22 mouse cellular contexts compared by ENCODE assay signal in the genomic region with DNA sequence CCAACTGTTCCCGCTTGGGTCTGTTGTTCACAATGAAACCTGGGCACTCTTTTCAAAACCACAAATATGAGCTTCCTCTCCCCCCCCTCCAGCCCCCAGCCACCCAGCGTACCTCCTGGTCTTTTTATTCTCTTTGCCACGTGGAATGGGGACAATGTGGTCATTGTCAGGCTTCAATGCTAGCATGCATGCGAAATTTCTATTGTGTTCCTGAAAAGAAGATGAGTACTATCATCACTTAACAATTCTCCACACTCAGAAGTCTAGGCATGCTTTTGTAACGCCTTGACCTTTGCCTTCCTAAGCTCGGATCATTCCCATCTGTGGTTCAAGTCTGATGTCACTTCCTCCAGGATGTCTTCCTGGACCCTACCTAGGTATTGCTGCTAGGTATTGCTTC.
"Had no signal": no experiment of that assay in that cellular context is flagged by ENCODE, and none has a peak within 500 bp of the region (broad histone marks: within the 10 kb centered on the region; RNA-seq: fewer than 3 reads in every experiment).

No protein-coding gene starts in this region.

- H3K27ac ChIP-seq: heart, adult 2 months; heart, embryonic 13.5 days; heart, embryonic 15.5 days; hindbrain, embryonic 13.5 days; hindbrain, embryonic 15.5 days; hindbrain, postnatal 0 days; limb, embryonic 13.5 days; limb, embryonic 15.5 days; liver, embryonic 12.5 days; liver, embryonic 14.5 days had no signal

- DNase-seq: gastrocnemius, postnatal 14 days; gastrocnemius, postnatal 36 days; heart, adult 11 months; heart, adult 2 months; heart, postnatal 14 days; heart, postnatal 36 days; kidney, adult 11 months; kidney, adult 2 months; kidney, adult 9 months; kidney, postnatal 10 days; kidney, postnatal 25 days; kidney, postnatal 4 days; left cerebral cortex, postnatal 4 days had no signal

- H3K4me3 ChIP-seq: heart, adult 2 months; heart, embryonic 13.5 days; heart, embryonic 15.5 days; hindbrain, embryonic 13.5 days; hindbrain, embryonic 15.5 days; limb, embryonic 13.5 days; limb, embryonic 15.5 days; liver, embryonic 12.5 days had no signal
